Mouse (Mus musculus) G1E (cell line): ENCODE results near the gene Rasl11b.

Experiments
- CTCF ChIP-seq: IDR thresholded peaks from 2 replicates; pipeline ENCODE4 v1.5.1; 2012; ENCODE audit warnings: low read depth, low read length, inconsistent platforms, mixed read lengths
- GATA1 ChIP-seq: IDR thresholded peaks from 2 replicates; pipeline ENCODE4 v1.6.1; 2012; ENCODE audit warnings: borderline replicate concordance, low read length, inconsistent platforms, mixed read lengths
- GATA2 ChIP-seq: IDR thresholded peaks from 2 replicates; pipeline ENCODE4 v1.6.1; 2012; ENCODE audit warnings: low read depth, low read length, inconsistent platforms, borderline replicate concordance
- POLR2AphosphoS5 ChIP-seq: IDR thresholded peaks from 2 replicates; pipeline ENCODE4 v1.6.1; 2012; ENCODE audit warnings: low read depth, low read length, inconsistent platforms; ENCODE audit not compliant: insufficient replicate concordance
- TAL1 ChIP-seq: conservative IDR thresholded peaks from 2 replicates; pipeline ENCODE4 v1.6.1; 2012; ENCODE audit warnings: low read depth, low read length, inconsistent platforms, mixed read lengths

- TF ChIP-seq CTCF, result no peak
- TF ChIP-seq TAL1, result no peak
- no peak for TF ChIP-seq GATA1
- no peak for TF ChIP-seq GATA2
- no peak for TF ChIP-seq POLR2AphosphoS5
These were observed 50.6 kb downstream of the Rasl11b start for GRCm38 (mm10) chr5:74245641-74246145.
